Mouse (Mus musculus) T-helper 17 cell (primary cell): ENCODE results near the gene Gm4869.
"Not testable (repeated sequence)": the region's sequence is repeated elsewhere in the genome, so short reads cannot be mapped to it uniquely, and the experiment has no call there.

ENCODE experiments used
- in situ Hi-C, 2 experiments: fragments of 300-600 bp; cut with MboI, MseI; formaldehyde crosslinking; loops; 1 replicate in 1 of 2; 2 replicates in 1 of 2; pipeline ENCODE4 v1.15.1; 2025; ENCODE audit warnings: high pct_unique_total_duplicates in 2 of 2

Gm4869 gene

DNA sequence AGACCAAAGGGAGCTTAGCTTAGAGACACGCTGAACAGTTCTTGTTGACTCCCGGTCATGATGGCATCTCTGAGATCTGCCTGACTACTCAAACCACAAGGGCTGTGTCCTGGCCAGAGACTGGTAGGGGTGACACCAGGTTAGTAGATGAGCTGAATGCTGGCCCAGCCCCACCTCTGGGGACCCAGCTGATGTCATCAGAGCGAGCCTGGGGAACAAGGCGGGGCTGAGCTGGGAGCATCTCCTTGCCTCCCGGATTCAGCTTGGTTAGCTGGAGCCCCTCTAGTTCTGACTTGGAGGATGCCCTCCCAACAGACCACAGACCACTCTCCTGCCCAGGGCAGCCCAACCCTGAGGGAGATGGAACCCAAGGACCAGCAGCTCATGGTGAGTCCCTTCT is at the start of gene Gm4869:
TSS of gene Gm4869 (plus strand) at position 301 of the 400 bp plus-strand sequence.
- in situ Hi-C loops: no loop called here

DNA sequence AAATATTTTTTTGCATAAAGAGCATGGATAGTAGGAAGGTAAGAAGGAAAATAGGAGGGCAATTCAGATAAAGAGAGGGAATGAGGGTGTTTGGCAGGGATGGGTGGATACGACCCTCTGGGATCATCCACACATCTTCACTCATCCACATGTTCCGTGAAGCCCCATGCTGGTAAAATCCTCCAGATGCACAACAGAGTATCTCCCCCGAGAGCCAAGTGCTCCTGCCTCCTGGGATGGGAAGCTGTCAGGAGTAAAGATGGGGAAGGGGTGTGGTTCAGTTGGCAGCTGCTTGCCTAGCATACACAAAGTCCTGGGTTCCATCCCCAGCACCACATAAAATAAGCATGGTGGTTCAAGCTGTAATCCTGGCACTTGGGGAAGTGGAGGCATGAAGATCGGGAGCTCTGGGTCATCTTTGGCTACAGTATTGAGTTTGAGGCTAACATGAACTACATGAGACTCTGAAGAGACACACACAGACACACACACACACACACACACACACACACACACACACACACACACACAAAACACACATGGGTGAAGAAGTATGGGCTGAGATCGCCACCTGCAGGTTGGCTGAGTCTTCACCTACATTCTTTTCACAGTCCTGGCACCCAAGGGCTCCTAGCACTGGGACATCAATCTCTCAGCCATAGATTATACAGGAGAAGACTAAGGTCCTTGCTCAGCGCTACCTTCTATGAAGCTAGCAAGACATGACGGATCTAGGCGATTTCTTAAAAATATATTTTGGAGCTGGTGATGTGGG is 49.1 kb upstream of the Gm4869 start:
- in situ Hi-C loops: loop anchor here in 1 of 2 experiments (10.0 kb wide), 1 partner anchor 562 kb away; no protein-coding TSS in a partner anchor

DNA sequence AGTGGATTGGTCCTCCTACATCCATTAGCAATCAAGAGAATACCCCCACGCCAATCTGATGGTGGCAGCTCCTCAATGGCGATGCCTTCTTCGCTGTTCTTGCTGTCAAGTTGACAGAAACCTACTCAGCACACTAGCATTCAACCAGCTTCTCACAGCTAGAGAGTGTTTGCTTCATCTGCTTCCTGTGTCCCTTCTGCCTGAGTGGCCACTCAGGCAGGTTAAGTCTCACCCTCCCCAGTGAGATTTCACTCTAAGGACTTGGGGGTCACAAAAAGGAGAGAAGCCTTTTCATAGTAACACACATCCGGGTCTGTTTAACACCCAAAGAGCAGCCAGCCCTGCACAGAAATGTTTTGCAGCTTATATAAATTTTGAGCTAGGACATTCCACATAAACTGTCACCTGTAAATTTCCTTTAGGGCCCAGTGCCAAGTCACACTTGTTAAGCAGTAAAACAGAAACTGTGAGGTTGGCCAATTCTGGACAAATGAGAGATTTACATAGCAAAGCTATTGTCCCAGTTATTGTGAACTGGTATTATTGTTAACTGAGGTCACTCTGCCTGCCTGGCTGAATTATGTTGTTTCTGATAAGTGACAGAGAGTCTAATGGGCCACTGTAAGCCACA is 42.7 kb upstream of the Gm4869 start:
- in situ Hi-C loops: no loop called here

DNA sequence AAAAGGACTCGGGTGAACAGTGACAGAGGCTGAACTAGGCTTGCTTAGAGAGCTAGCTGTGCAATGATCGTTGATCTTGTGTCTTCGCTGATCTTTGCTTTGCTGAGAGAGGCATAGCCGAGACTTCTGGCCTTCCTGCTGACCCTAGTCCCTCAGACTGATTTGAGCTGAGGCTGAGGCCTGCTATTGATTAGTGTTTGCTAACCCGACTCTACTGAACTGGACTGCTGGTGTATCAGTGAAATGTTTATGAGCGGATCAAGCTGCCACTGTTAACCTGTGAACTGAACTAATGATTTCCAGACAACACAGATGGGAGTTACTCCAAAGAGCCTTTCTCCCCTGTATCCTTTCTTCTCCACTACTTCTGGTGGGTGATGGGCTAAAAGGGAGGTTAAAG is 40.3 kb upstream of the Gm4869 start:
- in situ Hi-C loops: no loop called here

DNA sequence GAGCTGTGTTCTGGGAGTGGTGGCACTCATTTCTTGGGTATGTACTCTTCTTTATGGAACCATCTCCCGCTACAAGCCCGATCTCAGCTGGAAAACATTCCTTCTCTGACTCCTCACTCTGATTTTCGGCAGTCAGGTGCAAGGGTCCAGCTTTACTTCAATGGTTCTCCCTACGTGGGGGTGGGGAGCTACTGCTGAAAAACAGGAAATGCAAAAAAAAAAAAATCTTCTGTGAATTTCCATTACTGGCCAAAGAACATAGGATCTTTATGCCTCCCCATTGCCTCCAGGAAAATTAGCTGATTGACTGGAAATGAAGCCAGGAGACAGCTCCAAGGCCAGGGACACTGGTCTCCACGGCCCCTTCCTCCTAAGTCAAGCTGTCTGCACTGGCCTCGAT is 38.8 kb upstream of the Gm4869 start:
- in situ Hi-C loops: no loop called here

DNA sequence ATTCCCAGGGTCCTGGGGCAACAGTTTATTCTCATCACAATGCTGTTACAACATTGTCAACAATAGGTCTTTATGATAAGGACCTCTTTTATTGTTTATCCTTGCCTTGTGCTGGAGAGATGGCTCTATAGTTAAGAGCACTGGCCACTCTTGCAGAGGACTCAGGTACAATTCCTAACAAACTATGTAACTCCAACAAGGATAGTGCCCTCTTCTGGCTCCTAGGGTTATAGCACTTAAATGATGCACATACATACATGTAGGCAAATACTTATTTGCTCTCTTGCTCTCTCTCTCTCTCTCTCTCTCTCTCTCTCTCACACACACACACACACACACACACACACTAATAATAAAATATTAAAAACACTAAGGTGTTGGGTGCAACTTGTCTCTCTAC is 36.6 kb upstream of the Gm4869 start:
- in situ Hi-C loops: no loop called here

DNA sequence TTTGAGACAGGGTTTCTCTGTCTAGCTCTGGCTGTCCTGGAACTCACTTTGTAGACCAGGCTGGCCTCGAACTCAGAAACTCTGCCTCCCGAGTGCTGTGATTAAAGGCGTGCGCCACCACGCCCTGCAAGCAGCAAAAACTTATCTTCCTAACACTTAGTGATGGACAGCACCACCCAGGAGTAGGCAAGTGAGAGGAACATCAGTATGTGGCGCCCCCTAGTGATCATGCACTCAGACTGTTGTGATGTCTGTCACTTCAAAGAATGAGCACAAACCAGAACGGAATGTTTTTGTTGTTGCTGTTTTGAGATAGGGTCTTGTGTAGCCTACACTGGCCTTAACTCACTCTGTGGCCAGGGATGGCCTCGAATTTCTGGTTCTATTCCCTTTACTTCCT is 34.1 kb upstream of the Gm4869 start:
- in situ Hi-C loops: loop anchor here in 1 of 2 experiments (10.0 kb wide), 1 partner anchor 587 kb away; the partner anchor contains the start of genes Gm26938 and Psmg3

DNA sequence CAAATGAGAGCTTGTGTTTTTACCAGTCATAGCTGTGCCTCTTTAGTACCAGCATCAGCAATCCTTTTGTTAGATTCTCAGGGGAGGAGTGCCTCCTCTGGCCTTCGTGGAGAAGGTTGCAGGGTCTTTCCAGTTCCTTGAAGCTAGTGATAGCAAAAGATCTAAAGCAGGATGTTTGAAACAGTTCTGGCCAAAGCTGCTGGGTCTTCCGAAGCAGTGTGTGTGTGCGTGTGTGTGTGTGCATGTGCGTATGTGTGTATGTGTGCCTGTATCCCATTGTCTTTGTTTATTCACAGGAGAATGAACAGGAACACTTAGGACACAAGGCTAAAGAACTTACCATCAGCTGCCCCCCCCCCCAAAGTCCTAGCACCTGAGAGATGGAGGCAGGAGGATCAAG is 30.8 kb upstream of the Gm4869 start:
- in situ Hi-C loops: loop anchor here in 1 of 2 experiments (10.0 kb wide), 1 partner anchor 590 kb away; the partner anchor contains the start of genes Gm26938 and Psmg3

DNA sequence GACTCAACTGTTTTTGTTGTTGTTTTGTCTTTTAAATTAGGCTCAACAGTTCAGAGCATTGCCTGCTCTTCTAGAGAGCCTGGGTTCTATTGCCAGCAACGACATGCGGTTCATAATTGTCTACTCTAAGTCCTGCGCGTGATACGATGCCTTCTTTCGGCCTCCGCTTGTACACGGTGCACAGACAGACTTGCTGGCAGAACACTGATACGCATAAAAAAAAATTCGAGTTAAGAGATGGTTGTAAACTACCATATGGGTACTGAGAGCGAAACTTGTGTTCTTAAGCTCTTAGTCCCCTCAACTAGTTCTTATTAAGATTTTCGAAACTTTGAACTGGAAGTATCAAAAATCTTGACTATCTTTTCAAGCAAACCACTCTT is 27.3 kb upstream of the Gm4869 start:
- in situ Hi-C loops: loop anchor here in 1 of 2 experiments (10.0 kb wide), 1 partner anchor 593 kb away; the partner anchor contains the start of genes Gm26938 and Psmg3

DNA sequence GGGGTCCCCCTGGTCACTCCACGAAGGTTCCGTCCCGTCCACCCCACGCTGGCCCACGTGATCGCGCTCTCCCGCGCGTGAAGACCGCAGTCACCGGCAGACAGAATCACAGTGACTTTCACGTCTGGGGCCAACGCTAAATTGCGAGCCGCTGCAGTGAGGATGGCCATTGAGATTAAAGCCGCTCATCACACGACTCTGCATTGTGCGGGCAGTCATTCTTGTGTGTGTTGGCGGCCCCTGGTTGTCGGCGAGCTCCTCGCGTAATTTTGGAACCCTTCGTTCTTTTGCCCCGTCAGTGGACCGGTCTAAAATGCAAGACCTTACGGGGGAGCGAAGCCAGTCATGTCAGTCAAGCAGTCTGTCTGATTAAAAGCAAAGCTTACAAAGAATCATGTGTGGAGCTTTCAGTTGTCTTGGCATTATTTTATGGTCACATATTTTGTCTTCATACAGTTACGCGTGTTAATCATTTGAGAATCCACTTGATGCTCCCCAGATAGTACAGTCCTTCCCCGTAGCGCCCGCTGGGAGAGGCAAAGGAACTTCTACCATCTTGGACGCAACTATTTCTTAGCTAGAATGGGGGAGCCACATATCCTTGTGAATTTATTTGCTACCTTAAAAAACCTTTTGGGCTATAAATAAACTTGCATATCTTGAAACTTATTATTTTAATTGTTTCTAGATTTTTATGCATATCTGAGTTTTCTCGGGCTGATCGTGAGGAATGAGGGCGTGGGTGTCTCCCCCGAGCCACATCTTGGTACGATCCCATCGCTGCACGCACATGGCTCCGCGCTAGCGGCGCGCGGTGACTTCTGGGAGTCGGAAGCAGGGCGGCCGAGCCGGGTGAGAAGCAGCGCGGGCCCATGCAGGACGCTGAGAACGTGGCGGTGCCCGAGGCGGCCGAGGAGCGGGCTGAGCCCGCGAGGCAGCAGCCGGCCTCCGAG is 26.7 kb upstream of the Gm4869 start, which contains the start of gene Eif3b:
TSS of gene Eif3b (plus strand) at position 840 of the 953 bp plus-strand sequence.
- in situ Hi-C loops: loop anchor here in 1 of 2 experiments (10.0 kb wide), 1 partner anchor 594 kb away; the partner anchor contains the start of genes Gm26938 and Psmg3

DNA sequence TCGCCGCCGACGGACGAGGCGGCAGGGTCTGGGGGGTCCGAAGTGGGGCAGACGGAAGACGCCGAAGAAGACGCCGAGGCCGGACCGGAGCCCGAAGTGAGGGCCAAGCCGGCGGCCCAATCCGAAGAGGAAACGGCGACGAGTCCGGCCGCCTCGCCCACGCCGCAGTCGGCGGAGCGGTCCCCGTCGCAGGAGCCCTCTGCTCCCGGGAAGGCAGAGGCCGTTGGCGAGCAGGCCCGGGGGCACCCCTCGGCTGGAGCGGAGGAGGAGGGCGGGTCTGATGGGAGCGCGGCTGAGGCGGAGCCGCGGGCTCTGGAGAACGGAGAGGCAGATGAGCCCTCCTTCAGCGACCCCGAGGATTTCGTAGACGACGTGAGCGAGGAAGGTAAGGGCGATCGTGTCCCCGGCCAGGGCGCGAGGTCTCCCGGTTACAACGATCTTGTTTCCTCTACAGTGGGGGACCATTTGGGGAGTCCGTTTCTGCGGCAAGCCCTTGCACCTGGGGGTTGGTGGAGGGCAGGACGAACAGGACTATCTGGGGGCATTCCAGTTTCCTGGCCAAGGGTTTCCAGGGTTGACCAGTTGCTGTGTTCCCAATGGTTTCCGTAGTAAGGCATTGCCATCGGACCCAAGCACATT is 25.9 kb upstream of the Gm4869 start:
- in situ Hi-C loops: loop anchor here in 1 of 2 experiments (10.0 kb wide), 1 partner anchor 595 kb away; the partner anchor contains the start of genes Gm26938 and Psmg3

DNA sequence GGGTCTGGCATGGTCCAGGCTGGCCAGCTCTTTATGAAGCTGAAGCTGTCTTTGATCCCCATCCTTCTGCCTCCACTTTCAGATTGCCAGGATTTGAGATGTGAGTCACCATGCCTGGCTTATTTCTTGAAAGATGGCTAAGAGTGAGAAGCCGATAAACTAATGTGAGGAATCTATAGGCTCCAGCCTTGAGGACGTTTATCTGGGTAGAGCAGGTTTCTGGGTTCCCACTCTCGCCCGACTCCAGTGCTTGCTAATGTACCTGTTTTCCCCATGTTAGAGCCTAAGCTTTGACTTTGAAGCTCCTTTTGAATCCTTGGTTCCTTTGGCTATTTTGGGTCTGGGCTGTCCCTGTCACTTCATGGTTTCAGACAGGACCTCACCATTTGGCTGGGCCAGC is 24.8 kb upstream of the Gm4869 start:
- in situ Hi-C loops: no loop called here

DNA sequence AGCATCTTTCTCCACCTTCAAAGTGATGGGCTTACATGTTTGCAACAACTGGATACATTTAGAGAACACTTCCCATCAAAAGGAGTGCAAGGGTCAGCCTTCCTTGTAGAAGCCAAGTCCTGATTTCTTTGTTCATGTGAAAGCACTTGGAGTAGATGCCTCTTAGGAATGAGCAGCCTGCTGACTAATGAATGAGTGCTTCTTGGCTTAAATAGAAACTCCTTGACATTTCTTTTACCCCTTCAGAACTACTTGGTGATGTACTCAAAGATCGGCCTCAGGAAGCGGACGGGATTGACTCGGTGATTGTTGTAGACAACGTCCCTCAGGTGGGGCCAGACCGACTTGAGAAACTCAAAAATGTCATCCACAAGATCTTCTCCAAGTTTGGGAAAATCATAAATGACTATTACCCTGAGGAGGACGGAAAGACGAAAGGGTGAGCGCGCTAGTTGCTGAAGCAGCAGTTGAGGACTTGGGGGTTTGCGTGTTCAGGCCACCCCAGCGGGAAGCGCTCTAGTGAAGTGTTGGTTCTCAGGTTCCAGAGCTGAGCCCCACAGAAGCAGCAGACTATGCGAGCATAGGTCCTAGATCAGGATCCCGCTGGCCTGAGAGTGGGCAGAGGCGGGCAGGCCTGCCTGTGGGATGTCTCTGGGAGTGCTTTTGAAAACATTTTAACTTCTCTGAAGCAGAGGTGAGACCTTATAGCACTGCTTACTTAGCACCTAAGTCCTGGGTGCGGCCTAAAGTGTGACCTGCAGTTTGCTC is 20.2 kb upstream of the Gm4869 start:
- in situ Hi-C loops: no loop called here

DNA sequence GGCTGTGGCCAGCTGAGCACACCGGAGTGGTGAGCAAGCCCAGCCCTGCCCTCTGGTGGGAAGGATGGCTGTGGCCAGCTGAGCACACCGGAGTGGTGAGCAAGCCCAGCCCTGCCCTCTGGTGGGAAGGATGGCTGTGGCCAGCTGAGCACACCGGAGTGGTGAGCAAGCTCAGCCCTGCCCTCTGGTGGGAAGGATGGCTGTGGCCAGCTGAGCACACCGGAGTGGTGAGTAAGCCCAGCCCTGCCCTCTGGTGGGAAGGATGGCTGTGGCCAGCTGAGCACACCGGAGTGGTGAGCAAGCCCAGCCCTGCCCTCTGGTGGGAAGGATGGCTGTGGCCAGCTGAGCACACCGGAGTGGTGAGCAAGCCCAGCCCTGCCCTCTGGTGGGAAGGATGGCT is 6.3 kb upstream of the Gm4869 start:
- in situ Hi-C loops: not testable (repeated sequence)

DNA sequence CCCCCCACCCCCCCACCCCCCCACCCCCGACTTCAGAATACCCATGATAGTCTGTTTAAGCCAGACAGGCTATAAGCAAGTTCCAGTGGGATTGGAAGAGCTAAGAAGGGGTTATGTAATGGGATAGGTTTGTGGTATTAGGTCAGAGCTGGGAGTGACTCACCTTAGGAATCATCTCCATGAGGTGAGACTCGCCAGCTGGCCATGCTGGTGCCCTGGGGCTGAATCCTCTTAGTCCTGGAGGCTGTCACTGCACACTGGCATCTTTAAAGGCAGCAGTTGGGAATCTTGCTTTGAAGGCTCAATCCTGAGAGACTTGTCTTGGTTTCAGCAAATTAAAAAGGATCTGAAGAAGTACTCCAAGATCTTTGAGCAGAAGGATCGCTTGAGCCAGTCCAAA is 4.0 kb upstream of the Gm4869 start:
- in situ Hi-C loops: no loop called here

DNA sequence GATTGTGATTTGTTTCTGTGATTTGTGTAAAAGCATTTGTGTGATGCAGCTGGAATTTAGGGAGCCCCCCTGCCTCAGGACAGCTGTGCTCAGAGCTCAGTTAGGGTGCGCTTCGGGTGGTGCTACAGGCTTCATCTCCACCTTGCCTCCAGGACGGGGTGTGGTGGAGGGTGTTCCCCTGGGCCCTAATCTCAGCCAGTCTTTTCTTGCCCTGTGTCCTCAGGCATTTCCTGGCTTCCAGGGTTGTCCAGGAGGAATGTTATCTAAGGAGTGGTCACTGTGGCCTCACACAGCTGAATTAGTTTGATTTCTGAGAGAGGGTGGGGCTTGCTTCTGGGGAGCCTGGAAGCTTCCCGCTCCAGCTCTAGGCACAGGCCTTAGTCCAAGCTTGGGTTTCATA is 1.4 kb upstream of the Gm4869 start:
- in situ Hi-C loops: no loop called here

DNA sequence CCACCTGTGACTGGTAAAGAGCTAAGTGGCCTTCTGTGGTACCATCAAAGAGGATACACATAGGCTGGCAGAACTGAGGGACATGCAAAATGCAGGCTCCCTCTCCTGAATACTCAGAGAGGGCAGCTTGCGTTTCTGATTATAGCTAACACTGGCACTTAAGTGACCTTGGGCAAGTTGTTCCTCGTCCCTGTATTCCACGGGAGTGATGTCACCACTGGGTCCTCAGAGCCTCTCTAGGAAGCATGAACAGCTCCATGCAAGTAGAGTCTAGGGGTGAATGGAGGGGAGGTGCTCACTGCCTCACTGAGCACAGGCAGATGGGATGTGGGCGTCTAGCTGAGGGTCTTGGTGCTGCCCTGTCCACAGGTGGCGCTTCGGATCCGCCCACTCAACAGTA is 609 bp downstream of the Gm4869 start:
- in situ Hi-C loops: no loop called here

DNA sequence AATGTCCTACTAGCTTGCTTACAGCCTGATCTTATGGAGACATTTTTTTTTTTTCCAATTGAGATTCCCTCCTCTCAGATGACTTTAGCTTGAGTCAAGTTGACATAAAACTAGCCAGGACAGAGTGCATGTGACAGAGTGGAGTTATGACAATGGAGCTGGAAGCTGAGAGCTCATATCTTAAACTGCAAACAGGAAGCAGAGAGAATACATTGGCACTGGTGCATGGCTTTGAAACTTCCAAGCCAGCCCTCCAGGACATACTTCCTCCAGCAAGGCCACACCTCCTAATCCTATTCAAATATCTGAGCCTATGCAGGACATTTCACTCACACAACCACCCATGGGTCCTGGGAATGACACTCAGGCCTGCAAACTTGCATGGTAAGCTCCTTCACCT is 9.0 kb downstream of the Gm4869 start:
- in situ Hi-C loops: no loop called here

DNA sequence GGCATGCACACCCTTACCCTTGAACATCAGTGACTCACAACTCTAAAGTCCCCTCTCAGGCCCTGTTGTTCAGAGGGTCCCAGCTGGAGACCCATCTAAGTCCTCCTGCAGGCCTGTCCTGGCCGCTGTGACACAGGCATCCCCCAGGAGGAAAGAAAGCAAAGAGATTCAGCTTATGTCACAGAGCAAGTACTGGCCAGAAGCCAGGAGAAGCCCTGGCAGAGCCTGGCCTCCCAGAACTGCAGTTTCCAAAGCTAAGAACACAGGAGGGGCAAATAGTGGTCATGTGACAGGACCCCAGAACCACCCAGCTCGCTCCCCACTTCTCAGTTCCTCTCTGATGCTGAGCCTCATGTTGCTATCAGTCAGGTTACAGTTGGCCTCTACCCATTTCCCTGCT is 10.0 kb downstream of the Gm4869 start:
- in situ Hi-C loops: no loop called here

DNA sequence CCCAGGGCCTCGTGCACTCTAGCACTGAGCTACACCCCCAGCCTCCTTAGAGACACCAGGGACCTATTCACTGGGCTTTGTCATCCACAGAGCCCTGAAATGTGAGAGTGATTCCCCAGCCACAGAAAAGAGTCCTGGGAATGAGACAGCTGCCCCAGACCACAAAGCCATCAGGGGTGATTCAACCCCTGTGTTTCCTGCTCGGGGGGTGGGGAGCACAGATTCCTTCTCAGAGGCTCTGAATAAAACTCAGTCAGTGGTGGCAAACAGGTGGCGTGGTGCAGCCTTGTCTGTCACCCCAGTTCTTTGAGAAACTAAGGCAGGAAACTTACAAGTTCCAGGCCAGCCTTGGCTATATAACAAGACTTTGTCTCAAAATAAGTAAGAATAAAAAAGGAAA is 16.0 kb downstream of the Gm4869 start:
- in situ Hi-C loops: no loop called here
